Mouse (Mus musculus): Measurements from ENCODE around the gene S100pbp. TPM values are rescaled to one million over a fixed set of nuclear protein-coding genes. Genes with fewer than 3 reads are reported as not detected.

The S100pbp gene
- polyA plus RNA-seq, 2 experiments from 2014 or later, result 20.0 to 26.1 TPM

Other genes with a start within 250 kb of the S100pbp start
- under 1 TPM in 1 of 2 experiments, not detected in 1; 0.66 TPM for gene Azin2, start 227.3 kb downstream of the S100pbp start, polyA plus RNA-seq (2017; shearing (Covaris generic))
- 100 to 1,000 TPM in 1 of 2 experiments, 10 to 100 TPM in 1; 74.6 to 113 TPM for gene Ak2, start 197.8 kb downstream of the S100pbp start, polyA plus RNA-seq (2017; shearing (Covaris generic))
- 10 to 100 TPM; 10.2 to 17.1 TPM for gene Rnf19b, start 131.5 kb downstream of the S100pbp start, polyA plus RNA-seq (2017; shearing (Covaris generic))
- gene Tmem54, start 84.2 kb downstream of the S100pbp start, polyA plus RNA-seq (2017; shearing (Covaris generic)), result not detected
- gene Hpca, start 67.7 kb downstream of the S100pbp start, polyA plus RNA-seq (2017; shearing (Covaris generic)), result not detected
- gene Fndc5, start 52.7 kb downstream of the S100pbp start, polyA plus RNA-seq (2017; shearing (Covaris generic)), result under 1 TPM; 0.27 to 0.28 TPM
- 10 to 100 TPM; 27.4 to 42.1 TPM for gene Yars, start within 50 bp of the S100pbp start, polyA plus RNA-seq (2017; shearing (Covaris generic))
- under 1 TPM; 0.20 to 0.27 TPM for gene C77080, start 71.7 kb upstream of the S100pbp start, polyA plus RNA-seq (2017; shearing (Covaris generic))
- under 1 TPM in 1 of 2 experiments, not detected in 1; 0.46 TPM for gene Sync, start 97.9 kb upstream of the S100pbp start, polyA plus RNA-seq (2017; shearing (Covaris generic))
- gene Rbbp4, start 145.6 kb upstream of the S100pbp start, polyA plus RNA-seq (2017; shearing (Covaris generic)), result 100 to 1,000 TPM; 252 to 315 TPM
- gene Zbtb8os, start 146.0 kb upstream of the S100pbp start, polyA plus RNA-seq (2017; shearing (Covaris generic)), result 10 to 100 TPM; 79.6 to 86.0 TPM
- 1 to 10 TPM; 9.6 to 9.8 TPM for gene Zbtb8a, start 188.4 kb upstream of the S100pbp start, polyA plus RNA-seq (2017; shearing (Covaris generic))